Mouse (Mus musculus): ENCODE data around the gene Cyp2w1.
"Not testable (repeated sequence)": the region's sequence is repeated elsewhere in the genome, so short reads cannot be mapped to it uniquely, and the experiment has no call there.

Gene Cyp2w1

DNA sequence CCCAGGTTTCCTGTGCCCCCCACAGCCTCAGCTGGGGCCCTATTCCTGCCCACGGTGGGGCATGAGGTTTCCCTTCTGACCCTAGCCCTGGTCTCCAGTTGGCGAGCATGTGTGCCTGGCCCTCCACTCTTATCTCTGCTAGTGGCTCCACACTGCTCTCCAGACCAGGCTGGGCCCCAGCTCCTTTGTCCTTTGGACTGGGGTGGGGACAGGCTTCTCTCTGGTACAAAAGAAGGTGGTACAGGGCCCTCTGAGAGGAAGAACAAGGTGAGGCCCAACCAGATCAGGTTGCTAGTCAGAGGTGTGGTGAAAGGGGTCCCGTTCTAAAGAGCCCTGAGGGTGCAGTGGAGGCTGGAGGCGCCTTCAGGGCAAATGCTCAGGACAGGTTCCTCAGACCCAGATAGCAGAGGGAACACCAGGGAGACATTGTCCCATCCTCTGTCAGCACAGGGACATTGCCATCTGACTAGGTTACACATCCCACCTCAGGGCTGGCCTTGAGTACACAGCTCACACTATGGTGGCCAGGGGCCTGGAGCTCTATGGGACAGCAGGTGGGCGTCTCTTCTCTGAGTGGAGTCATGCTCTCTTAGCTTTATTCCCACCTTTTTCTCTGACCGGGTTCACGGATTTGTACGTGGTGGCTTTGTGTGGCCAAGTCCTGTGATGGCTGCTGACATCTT is 19.7 kb upstream of the Cyp2w1 start:
- no peak for DNase-seq (ENCODE audit: low spot score in 2 of 2)

DNA sequence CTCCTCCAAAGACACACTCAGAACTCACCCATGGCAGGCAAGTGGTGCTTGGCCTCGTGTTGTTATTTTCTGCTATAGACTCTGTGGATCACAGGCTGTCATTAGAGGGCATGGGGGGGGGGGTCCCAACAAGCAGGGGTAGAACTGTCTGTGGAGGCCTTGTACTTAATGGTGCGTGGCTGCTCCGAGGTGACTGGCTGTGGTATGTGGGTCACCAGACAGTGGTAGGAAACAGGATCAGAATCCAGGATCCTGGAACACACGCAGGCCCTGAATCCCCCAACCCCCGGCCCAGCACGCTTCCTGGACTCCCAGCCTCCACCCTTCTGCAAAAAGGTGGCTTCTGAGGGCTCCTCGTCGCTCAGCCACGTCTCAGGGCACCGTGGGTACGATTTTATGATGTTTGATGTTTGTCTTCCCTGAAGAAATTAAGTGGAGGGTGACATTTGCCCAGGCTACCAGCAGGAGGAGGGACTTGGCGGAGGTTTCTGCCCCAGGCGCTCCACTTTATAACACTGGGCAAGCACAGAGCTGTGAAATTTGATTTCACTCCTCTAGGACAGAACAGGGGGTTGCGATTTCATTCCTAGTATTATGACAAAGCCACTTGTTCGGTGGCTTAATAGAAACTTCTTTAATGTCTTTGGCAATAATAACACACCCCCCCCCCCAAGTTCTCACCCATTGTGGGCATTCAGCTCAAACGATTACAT is 19.0 kb upstream of the Cyp2w1 start:
- DNase-seq (ENCODE audit: low spot score in 2 of 2), result no peak

GRCm38 (mm10) chr5:139334394-139334793 is 18.0 kb upstream of the Cyp2w1 start:
- DNase-seq (ENCODE audit: low spot score in 2 of 2), result not testable (repeated sequence)

- no peak for DNase-seq (ENCODE audit: low spot score in 2 of 2)
Observed at GRCm38 (mm10) chr5:139335634-139336033, 16.8 kb upstream of the Cyp2w1 start.

- no peak for DNase-seq (ENCODE audit: low spot score in 2 of 2)
Observed at GRCm38 (mm10) chr5:139337826-139338370, 14.5 kb upstream of the Cyp2w1 start.

DNA sequence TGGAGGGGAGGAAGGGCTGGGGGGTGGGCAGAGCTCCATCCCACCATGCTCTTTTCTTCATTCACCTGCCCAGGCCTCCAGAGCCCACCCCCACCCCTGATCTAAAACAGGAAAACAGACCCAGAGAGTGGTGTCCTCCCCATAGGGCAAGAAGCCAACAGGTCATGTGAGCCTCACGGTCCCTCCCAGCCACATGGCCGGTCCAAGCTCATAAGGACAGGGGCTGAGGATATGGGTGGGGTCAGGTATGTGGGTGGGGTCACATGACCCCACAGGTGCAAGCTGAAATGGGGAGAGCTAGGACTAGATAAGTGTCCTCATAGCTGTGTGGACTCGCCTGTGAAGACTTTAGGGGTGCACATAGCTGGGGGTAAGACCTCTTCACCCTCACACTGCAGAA is 14.0 kb upstream of the Cyp2w1 start:
- no peak for DNase-seq (ENCODE audit: low spot score in 2 of 2)

- no peak for DNase-seq (ENCODE audit: low spot score in 2 of 2)
Observed at GRCm38 (mm10) chr5:139338891-139339290, 13.5 kb upstream of the Cyp2w1 start.

DNA sequence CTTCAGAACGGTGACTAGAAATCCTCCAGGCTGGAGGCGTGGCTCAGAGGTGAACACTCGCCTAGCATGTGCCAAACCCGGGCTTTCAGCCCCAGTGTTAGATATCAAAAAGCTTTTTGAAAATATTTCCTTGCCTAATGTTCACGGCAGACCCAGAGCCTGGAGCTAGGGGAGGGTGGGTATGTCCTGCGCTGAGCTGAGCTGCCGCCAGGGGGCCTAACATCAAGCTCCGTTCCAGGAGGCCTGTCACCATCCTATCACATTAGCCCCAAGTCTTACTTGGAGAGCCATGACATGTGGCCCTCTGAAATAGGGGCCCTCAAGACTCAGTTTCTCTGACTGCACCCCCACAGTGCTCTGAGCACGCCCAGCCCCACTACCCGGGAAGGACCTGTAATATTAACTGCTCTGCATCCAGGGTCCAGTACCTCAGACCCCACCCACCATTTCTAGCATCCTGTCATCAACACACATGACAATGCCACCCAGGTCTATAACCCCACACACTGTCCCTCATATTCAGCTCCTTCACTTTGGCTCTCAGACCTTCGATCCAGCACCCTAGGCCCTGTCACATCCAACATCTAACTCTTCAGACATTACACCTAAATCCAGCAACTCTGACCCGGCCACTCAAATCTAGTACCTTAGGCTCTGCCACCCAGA is 8.3 kb upstream of the Cyp2w1 start:
- DNase-seq (ENCODE audit: low spot score in 2 of 2), result peak in 1 of 2 experiments; percentile 75

DNA sequence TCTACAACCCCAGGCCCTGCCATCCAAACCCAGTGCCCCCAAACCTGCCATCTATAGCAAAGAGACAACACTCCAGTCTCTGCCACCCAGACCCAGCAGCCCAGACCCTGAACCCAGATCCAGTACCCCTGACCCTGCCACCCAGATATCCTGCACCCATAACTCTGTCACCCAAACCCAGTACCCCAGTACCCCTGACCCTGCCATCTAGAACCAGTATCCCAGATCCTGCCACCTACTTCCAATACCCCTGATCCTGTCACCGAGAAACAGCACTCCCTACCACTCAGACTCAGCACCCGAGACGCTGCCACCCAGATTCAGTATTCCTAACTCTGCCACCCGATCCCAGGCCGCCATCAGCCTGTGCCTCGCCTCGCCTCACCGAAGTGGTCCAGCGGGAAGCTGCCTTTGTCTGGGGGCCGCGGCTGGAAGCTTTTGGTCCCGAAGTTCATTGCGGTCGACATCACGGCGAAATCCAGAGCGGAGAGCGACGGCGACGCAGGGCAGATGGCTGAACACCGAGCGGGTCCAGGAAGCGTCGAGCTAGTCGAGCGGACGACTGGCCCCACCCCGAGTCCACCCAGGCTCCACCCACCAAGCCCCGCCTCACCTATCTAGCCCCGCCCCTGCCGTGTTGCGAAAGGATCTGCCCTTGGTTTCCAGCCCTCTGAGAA is 7.6 kb upstream of the Cyp2w1 start:
- peak; percentile 88 to 91 for DNase-seq (ENCODE audit: low spot score in 2 of 2)

DNA sequence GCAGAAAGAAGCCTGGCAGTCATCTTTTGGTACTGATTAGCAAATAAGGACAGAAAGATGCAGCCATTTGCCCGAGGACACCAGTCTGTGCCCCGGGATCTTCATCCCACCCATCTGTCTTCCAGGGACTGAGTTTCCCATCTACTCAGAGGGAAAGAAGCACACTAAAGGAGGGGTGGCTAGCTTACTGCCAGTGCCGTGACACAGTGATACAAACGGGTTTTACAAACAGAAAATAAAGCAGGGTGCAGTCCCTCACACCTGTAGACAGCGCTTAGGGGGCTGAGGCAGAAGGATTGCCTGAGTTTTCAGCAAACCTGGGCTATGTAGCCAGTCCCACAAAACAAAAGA is 7.1 kb upstream of the Cyp2w1 start:
- no peak for DNase-seq (ENCODE audit: low spot score in 2 of 2)

GRCm38 (mm10) chr5:139347225-139347624 is 5.2 kb upstream of the Cyp2w1 start:
- no peak for DNase-seq (ENCODE audit: low spot score in 2 of 2)

GRCm38 (mm10) chr5:139349713-139350112 is 2.7 kb upstream of the Cyp2w1 start:
- no peak for DNase-seq (ENCODE audit: low spot score in 2 of 2)

GRCm38 (mm10) chr5:139351134-139351533 is 1.3 kb upstream of the Cyp2w1 start, which contains the start of gene Cox19:
Gene Cox19 (minus strand): TSS chr5:139351418.
- DNase-seq (ENCODE audit: low spot score in 2 of 2), result no peak

- DNase-seq (ENCODE audit: low spot score in 2 of 2), result no peak
Observed at GRCm38 (mm10) chr5:139351628-139352027, 789 bp upstream of the Cyp2w1 start.

- DNase-seq (ENCODE audit: low spot score in 2 of 2), result no peak
Observed at GRCm38 (mm10) chr5:139353496-139353895, 1.1 kb downstream of the Cyp2w1 start.

DNA sequence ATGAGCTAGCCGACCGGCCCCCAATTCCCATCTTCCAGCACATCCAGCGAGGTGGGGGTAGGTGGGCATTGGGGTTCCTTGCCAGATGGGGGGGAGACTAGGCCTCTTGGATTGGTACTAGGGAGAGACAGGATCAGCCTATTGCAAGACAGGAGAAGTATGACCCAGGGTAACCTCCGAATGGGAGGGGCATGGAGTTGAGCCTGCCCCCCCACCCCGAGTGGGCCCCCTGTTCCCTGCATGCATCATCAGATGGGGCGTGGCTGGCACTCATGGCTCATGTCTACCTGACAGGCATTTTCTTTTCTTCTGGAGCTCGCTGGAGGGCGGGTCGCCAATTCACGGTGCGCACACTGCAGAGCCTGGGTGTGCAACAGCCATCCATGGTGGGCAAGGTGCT is 1.5 kb downstream of the Cyp2w1 start:
- DNase-seq (ENCODE audit: low spot score in 2 of 2), result no peak

DNA sequence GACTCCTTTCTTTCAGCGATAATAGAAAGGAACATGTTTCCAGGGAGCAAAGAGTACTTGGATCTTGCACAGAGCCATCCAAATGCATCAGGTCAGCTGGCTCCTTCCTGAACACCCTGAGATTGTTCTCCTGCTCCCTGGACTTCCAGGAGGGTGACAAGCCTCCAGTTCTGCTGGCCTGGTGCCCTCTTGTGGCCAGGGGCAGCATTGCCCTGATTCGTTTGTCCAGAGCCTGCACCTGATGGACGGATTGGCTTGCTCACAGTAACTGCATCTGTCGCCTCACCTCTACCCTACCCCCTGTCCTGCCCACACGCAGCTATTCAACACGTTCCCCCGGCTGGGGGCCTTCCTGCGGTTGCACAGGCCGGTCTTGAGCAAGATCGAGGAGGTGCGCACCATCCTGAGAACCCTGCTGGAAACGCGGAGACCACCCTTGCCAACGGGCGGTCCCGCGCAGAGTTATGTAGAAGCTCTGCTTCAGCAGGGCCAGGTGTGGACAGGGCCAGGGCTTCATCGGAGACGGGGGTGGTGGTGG is 2.9 kb downstream of the Cyp2w1 start:
- DNase-seq (ENCODE audit: low spot score in 2 of 2), result peak; percentile 79 to 83

- no peak for DNase-seq (ENCODE audit: low spot score in 2 of 2)
Observed at GRCm38 (mm10) chr5:139358653-139359052, 6.2 kb downstream of the Cyp2w1 start.

DNA sequence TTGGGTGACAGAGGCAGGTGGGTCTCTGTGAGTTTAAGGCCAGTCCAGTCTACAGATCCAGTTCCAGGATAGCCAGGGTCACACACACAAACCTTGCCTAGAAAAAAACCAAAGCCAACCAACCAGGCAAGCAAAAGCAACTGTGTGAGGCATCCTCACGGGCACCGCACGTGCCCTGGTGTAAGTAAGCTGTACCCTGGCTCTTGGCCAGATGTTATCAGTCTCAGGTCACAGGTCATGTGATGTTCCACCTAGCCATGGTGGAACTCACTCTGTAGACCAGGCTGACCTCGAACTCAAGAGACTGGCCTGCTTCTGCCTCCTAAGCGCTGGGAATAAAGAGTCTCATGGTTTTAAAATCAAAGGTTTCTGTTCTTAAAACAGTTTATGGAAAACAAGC is 6.8 kb downstream of the Cyp2w1 start:
- no peak for DNase-seq (ENCODE audit: low spot score in 2 of 2)

GRCm38 (mm10) chr5:139363858-139364257 is 11.4 kb downstream of the Cyp2w1 start:
- no peak for DNase-seq (ENCODE audit: low spot score in 2 of 2)

DNA sequence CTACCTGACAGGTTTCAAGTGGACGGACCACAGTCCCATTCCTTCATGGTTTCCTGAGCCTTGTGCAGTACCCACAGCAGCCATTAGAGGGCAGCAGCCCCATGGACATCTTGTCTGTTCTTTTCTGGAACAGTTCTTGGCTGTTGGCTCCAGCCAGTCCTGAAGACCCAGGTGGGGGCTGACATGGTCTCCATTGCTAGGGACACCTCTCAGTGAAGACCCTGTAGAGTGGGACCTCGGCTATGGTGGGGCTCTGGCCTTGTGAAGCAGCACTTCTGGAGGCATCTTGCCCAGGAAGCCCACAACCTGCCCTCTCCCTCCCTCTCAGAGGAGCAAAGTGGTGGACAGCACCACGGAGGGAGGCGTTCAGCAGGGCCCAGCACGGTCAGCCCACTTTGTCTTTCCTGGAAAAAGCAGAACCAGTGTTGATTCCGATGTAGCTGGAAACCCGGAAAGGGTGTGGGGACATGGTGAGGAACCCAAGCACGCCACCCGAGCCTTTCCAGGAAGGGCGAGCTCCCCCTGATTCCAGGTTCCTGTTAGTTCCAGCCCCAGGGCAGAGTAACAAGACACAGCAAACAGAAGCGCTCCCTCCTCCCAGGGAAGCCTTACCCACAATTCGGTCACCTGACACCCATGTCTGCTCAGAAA is 12.0 kb downstream of the Cyp2w1 start:
- DNase-seq (ENCODE audit: low spot score in 2 of 2), result peak; percentile 90 to 95
